Mouse (Mus musculus) liver, postnatal 0 days (tissue): Measurements from ENCODE around the gene Zzz3.
A peak's percentile ranks its signal among the peaks of the same experiment; 100 is the strongest.

ENCODE experiments used
- CTCF ChIP-seq: sonication (generic); IDR thresholded peaks from 2 replicates; pipeline ENCODE4 v1.5.1; 2016; ENCODE audit warnings: antibody characterized with exemption, low read depth
- EP300 ChIP-seq: IDR thresholded peaks from 2 replicates; pipeline ENCODE4 v1.6.1; 2016; ENCODE audit warnings: antibody characterized with exemption, low read depth, mild to moderate bottlenecking

DNA sequence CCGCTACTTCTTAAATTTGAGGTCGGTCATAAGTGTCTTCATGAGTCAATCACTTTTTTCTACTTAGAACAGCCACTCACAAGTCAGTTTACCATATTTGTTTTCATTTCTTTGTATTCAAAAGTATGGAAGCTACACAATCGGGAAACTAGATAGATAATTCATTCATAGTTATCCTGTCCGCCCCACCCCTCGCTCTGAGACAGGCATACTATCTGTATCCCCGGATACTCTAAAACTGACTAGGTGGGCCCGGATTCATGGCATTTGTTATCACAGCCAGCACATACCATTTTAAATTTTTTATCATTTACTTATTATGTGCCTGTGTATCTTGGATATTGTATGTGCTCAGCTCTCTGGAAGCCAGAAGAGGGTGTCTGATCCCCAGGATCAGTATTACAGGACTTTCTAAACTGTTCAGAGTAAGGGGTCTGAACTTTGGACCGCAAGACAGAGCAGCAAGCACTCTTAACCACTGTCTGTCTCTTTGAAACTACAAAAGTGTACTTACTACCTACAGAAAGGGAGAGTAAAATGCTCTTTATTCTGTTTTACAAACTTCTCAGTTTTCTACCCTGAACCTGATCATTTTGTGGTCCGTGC lies 2.2 kb downstream of the Zzz3 start:
- TF ChIP-seq CTCF (no peak), EP300 (0 out of 2 replicates have a peak, but pooled peaks have one; percentile 19)
